Mouse (Mus musculus): ENCODE measurements at regions not wholly inside any gene's neighbourhood (a gene's known extent, or its start where the extent isn't known, plus 50 kb on each side); places are given as distances from the start of the nearest gene placed in this dataset.

GRCm38 (mm10) chr7:37092572-37092971 is 394.7 kb downstream of the Tshz3 start:
- DNase-seq (ENCODE audit: low read depth, low spot score) = no peak

GRCm38 (mm10) chr7:37093721-37094120 is 395.8 kb downstream of the Tshz3 start:
- DNase-seq (ENCODE audit: low read depth, low spot score) = no peak

GRCm38 (mm10) chr7:37095839-37096238 is 397.9 kb downstream of the Tshz3 start:
- DNase-seq (ENCODE audit: low read depth, low spot score) = no peak

GRCm38 (mm10) chr7:37096291-37096690 is 398.4 kb downstream of the Tshz3 start:
- DNase-seq (ENCODE audit: low read depth, low spot score) = no peak

GRCm38 (mm10) chr7:37098950-37099349 is 401.0 kb downstream of the Tshz3 start:
- DNase-seq (ENCODE audit: low read depth, low spot score) = no peak

GRCm38 (mm10) chr7:37104671-37105070 is 406.8 kb downstream of the Tshz3 start:
- no peak for DNase-seq (ENCODE audit: low read depth, low spot score)

GRCm38 (mm10) chr7:37111071-37111470 is 413.2 kb downstream of the Tshz3 start:
- no peak for DNase-seq (ENCODE audit: low read depth, low spot score)

- DNase-seq (ENCODE audit: low read depth, low spot score) = no peak
These were observed 422.9 kb downstream of the Tshz3 start for GRCm38 (mm10) chr7:37120776-37121175.

GRCm38 (mm10) chr7:37140191-37140590 is 442.3 kb downstream of the Tshz3 start:
- no peak for DNase-seq (ENCODE audit: low read depth, low spot score)

- DNase-seq (ENCODE audit: low read depth, low spot score) = no peak
These were observed 444.9 kb downstream of the Tshz3 start for GRCm38 (mm10) chr7:37142780-37143179.

- DNase-seq (ENCODE audit: low read depth, low spot score) = no peak
These were observed 446.4 kb downstream of the Tshz3 start for GRCm38 (mm10) chr7:37144303-37144702.

- no peak for DNase-seq (ENCODE audit: low read depth, low spot score)
These were observed 451.8 kb downstream of the Tshz3 start for GRCm38 (mm10) chr7:37149711-37150110.

GRCm38 (mm10) chr7:37159801-37160200 is 461.9 kb downstream of the Tshz3 start:
- no peak for DNase-seq (ENCODE audit: low read depth, low spot score)

GRCm38 (mm10) chr7:37168883-37169282 is 471.0 kb downstream of the Tshz3 start:
- DNase-seq (ENCODE audit: low read depth, low spot score) = no peak

GRCm38 (mm10) chr7:37175746-37176145 is 477.8 kb downstream of the Tshz3 start:
- no peak for DNase-seq (ENCODE audit: low read depth, low spot score)

- no peak for DNase-seq (ENCODE audit: low read depth, low spot score)
These were observed 480.3 kb downstream of the Tshz3 start for GRCm38 (mm10) chr7:37178256-37178655.

GRCm38 (mm10) chr7:37179907-37180306 is 482.0 kb downstream of the Tshz3 start:
- DNase-seq (ENCODE audit: low read depth, low spot score) = no peak

GRCm38 (mm10) chr7:37180416-37180815 is 482.5 kb downstream of the Tshz3 start:
- no peak for DNase-seq (ENCODE audit: low read depth, low spot score)

- DNase-seq (ENCODE audit: low read depth, low spot score) = no peak
These were observed 483.2 kb downstream of the Tshz3 start for GRCm38 (mm10) chr7:37181109-37181508.

GRCm38 (mm10) chr7:37192536-37192935 is 494.6 kb downstream of the Tshz3 start:
- no peak for DNase-seq (ENCODE audit: low read depth, low spot score)

- no peak for DNase-seq (ENCODE audit: low read depth, low spot score)
These were observed 506.9 kb downstream of the Tshz3 start for GRCm38 (mm10) chr7:37204800-37205199.

GRCm38 (mm10) chr7:37208305-37208704 is 510.4 kb downstream of the Tshz3 start:
- DNase-seq (ENCODE audit: low read depth, low spot score) = no peak

- DNase-seq (ENCODE audit: low read depth, low spot score) = no peak
These were observed 515.8 kb downstream of the Tshz3 start for GRCm38 (mm10) chr7:37213751-37214181.

- no peak for DNase-seq (ENCODE audit: low read depth, low spot score)
These were observed 517.6 kb downstream of the Tshz3 start for GRCm38 (mm10) chr7:37215498-37215897.
